Mouse (Mus musculus): ENCODE data around the gene Hist3h2a.

DNA sequence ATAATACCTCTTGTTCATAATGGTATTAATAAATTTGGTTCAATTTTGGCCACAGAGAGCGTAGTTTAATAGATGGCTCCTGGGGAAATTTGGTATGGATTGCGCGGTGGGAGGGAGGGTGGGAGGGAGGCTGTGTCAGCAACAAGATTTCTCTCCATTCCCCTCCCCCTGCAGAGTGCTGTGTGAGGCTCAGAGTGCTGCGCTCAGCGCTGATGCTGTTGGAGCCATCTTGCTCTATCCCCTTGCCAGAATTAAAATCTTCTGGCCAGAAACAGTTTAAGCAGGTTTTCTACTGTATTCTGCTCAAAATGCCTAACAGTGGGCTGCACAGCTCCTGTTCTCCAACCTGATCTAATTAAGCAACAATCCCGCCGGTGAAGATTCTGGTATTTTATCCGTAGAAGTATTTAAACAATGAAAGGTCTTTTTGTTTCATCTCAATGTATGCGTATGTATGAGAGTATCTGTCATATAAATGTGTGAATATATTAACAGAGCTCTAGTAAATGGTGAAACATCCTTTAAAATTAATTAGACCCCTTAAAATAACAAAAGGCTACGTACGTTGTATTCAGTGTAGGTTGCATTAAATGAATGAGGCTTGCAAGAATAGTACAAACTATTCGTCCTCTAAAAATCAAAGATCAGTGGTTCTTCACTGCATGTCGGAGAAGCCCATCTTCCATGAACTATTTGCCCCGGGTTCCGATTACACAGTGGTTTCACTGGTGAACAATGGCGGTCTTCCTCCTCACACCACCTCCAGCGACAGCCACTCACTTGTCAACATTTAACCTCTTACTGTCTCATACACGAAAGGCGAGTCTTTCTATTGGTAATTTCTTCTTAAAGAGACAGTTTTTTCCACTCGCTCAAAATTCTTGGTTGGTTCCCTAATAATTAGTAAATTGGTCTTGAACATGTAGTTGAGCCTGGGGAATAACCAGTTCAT, 4.7 kb upstream of the Hist3h2a start:
- TF ChIP-seq CTCF (IDR thresholded peaks at IDR 0.05; ENCODE audit: extremely low read depth, insufficient read depth, insufficient read length, insufficient replicate concordance) (no peak), POLR2A (IDR thresholded peaks at IDR 0.05; ENCODE audit: low read depth, low read length) (no peak)
